Mouse (Mus musculus) heart, postnatal 0 days (tissue): ENCODE measurements around the gene Trit1. TPM values are rescaled to one million over a fixed set of nuclear protein-coding genes. Genes with fewer than 3 reads are reported as not detected.
"Not testable (repeated sequence)": the region's sequence is repeated elsewhere in the genome, so short reads cannot be mapped to it uniquely, and the experiment has no call there.

Experiments
- ATAC-seq: fragments of 200-750 bp; cut with Nextera tagmentation; 2 replicates; pipeline ENCODE4 v1.8.0; 2017; ENCODE audit warnings: low read depth, moderate number of reproducible peaks, moderate library complexity; ENCODE audit not compliant: insufficient read depth
- DNase-seq: peaks from one replicate; pipeline ENCODE4 v3.0.0-alpha.2; 2016; ENCODE audit warnings: low spot score
- H3K27ac ChIP-seq: fragments of 300-500 bp; sonication (generic); 2 replicates; pipeline ENCODE4 v1.5.1; 2014; ENCODE audit warnings: low read depth, mild to moderate bottlenecking
- H3K27me3 ChIP-seq: fragments of 300-500 bp; sonication (generic); 2 replicates; pipeline ENCODE4 v1.6.1; 2014; ENCODE audit warnings: low read length, mixed read lengths; ENCODE audit not compliant: control insufficient read depth, insufficient read depth
- H3K36me3 ChIP-seq: fragments of 300-500 bp; sonication (generic); replicated peaks from 2 replicates; pipeline ENCODE4 v1.6.1; 2014; ENCODE audit warnings: low read length, mixed read lengths; ENCODE audit not compliant: control insufficient read depth, insufficient read depth
- H3K4me1 ChIP-seq: fragments of 300-500 bp; sonication (generic); 2 replicates; pipeline ENCODE4 v1.6.1; 2014; ENCODE audit warnings: antibody characterized with exemption; ENCODE audit not compliant: control insufficient read depth, insufficient read depth
- H3K4me2 ChIP-seq: fragments of 300-500 bp; sonication (generic); 2 replicates; pipeline ENCODE4 v1.6.1; 2014; ENCODE audit warnings: low read depth, mild to moderate bottlenecking, low read length, moderate library complexity
- H3K4me3 ChIP-seq: fragments of 300-500 bp; sonication (generic); 2 replicates; pipeline ENCODE4 v1.5.1; 2014; ENCODE audit warnings: low read depth, low read length
- H3K9ac ChIP-seq: fragments of 300-500 bp; sonication (generic); replicated peaks from 2 replicates; pipeline ENCODE4 v1.6.1; 2014; ENCODE audit warnings: low read depth, low read length, mixed read lengths
- H3K9me3 ChIP-seq: fragments of 300-500 bp; sonication (generic); replicated peaks from 2 replicates; pipeline ENCODE4 v1.6.1; 2016; ENCODE audit warnings: low read length; ENCODE audit not compliant: control insufficient read depth
- CTCF ChIP-seq: IDR thresholded peaks from 2 replicates; pipeline ENCODE4 v1.5.1; 2016; ENCODE audit warnings: antibody characterized with exemption, control low read depth, low read depth
- EP300 ChIP-seq: IDR thresholded peaks from 2 replicates; pipeline ENCODE4 v1.6.1; 2016; ENCODE audit warnings: antibody characterized with exemption, low read depth
- whole genome bisulfite sequencing: fragments of 180-500 bp; shearing (Covaris S2); extraction: QIAGEN DNeasy Blood & Tissue Kit; methylation state at CpG from one replicate; pipeline ENCODE4 v1.1.7; 2014; 5-methylcytosine and 5-hydroxymethylcytosine counted together
- polyA plus RNA-seq: library from polyadenylated mRNA; unstranded; fragments of >200 nt; fragmentation: Nextera tagmentation; extraction: Ambion mirVana; gene quantifications from 2 replicates; pipeline ENCODE4 v1.2.1, GENCODE M21; 2015
- total RNA-seq: library from RNA; depleted of rRNA; stranded (reverse); fragments of >200 nt; gene quantifications from 2 replicates; pipeline ENCODE4 v1.2.3, GENCODE M21; 2014; ENCODE audit warnings: low replicate concordance

Trit1 gene
- total and polyA plus RNA-seq, 2 experiments from 2014 or later, result 8.7 to 13.4 TPM

GRCm38 (mm10) chr4:122982537-122982936, 33.9 kb upstream of the Trit1 start:
- H3K36me3 ChIP-seq, result no peaks in the 10 kb centered on the region
- no peak overlapping the region for H3K4me2 ChIP-seq
- H3K9me3 ChIP-seq, result no peaks in the 10 kb centered on the region
- H3K4me3 ChIP-seq, result no peak overlapping the region
- H3K27me3 ChIP-seq, result peaks cover 11% of the 10 kb centered on the region
- WGBS, result 69% methylated on average over 3 of the region's 3 CpGs
- no peak for ATAC-seq
- no peaks in the 10 kb centered on the region for H3K4me1 ChIP-seq
- no peak for TF ChIP-seq CTCF
- no peak for TF ChIP-seq EP300
- H3K9ac ChIP-seq, result no peak overlapping the region
- H3K27ac ChIP-seq, result no peak overlapping the region
- DNase-seq, result no peak

DNA sequence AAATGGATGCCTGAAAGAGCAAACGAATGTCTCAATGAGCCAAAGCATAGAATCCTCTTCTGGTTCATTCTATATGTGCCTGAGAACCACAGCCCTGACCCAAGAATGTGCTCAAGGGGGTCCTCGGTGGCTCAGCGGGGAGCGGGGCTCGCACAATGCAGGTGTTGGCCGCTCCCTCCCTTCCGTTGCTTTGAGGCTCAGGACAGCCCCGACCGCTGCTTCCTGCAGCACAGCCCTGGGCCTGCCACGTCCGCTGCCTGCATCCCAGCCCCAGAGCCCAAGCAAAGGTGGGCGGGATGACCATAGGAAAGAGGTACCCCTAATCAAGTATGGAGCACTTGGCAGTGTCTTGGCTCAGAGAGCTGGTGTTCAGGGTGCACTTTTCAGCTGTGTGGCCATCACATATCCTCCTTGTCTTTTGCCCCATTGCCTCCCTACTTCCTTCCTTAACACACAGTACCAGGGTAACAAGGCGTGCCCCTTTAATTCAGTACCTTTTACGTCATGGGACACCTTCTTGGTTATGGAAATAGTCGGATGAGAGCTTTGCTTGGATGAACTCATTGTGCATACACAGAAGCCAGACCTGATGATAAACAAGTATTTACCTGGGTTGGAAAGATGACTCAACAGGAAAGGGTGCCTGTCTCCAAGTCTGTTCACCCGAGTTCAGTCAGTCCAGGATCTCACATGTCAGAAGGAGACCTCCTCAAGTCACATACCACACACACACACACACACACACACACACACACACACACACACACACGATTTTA, 32.7 kb upstream of the Trit1 start:
- ATAC-seq, result no peak
- Histone ChIP-seq H3K36me3 (no peaks in the 10 kb centered on the region), H3K4me1 (no peaks in the 10 kb centered on the region), H3K4me3 (peak overlapping the region; percentile 3; the same call in 1 of the 2 replicates), H3K9me3 (no peaks in the 10 kb centered on the region), H3K27me3 (peaks cover 11% of the 10 kb centered on the region), H3K27ac (no peak overlapping the region), H3K9ac (no peak overlapping the region), H3K4me2 (peak overlapping the region; percentile 35; the same call in 1 of the 2 replicates)
- TF ChIP-seq EP300 (no peak), CTCF (no peak)
- 22% methylated on average over 17 of the region's 17 CpGs for WGBS
- DNase-seq, result no peak

DNA sequence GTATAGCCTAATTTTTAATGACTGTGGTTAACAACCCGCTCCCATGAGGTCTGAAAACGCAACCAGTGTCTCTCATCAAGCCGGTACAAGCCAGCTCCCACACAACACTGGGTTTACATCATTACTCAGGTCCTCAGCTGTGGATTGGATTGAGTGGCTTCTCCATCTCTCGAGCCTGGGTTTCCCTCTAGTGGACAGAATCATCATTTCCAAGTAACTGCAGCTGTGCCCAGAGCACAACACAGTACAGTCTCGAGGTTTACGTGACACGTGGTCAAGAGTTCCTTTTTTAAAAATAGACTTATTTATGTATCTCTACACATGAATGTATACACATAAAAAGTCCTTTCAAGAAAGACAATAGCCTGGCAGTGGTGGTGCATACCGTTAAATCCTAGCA, 31.3 kb upstream of the Trit1 start:
- no peak overlapping the region for H3K9ac ChIP-seq
- H3K9me3 ChIP-seq, result no peaks in the 10 kb centered on the region
- H3K4me2 ChIP-seq, result no peak overlapping the region
- H3K36me3 ChIP-seq, result no peaks in the 10 kb centered on the region
- H3K27ac ChIP-seq, result no peak overlapping the region
- peaks cover 11% of the 10 kb centered on the region for H3K27me3 ChIP-seq
- peak; percentile 92 for TF ChIP-seq CTCF
- no peak for TF ChIP-seq EP300
- ATAC-seq (peak; percentile 90), DNase-seq (peak; percentile 81)
- WGBS, result 17% methylated on average over 8 of the region's 8 CpGs
- no peak overlapping the region for H3K4me3 ChIP-seq
- H3K4me1 ChIP-seq, result no peaks in the 10 kb centered on the region

- Histone ChIP-seq H3K4me3 (no peak overlapping the region), H3K9ac (no peak overlapping the region), H3K36me3 (no peaks in the 10 kb centered on the region), H3K4me1 (no peaks in the 10 kb centered on the region), H3K4me2 (no peak overlapping the region), H3K27me3 (peaks cover 11% of the 10 kb centered on the region), H3K9me3 (peaks cover 7% of the 10 kb centered on the region; the same call in 1 of the 2 replicates), H3K27ac (no peak overlapping the region)
- DNase-seq (no peak), ATAC-seq (no peak)
- TF ChIP-seq CTCF, result no peak
- TF ChIP-seq EP300, result no peak
- 42% methylated on average over 4 of the region's 4 CpGs for WGBS
These were observed 29.0 kb upstream of the Trit1 start for GRCm38 (mm10) chr4:122987421-122987820.

- H3K4me3 ChIP-seq, H3K9me3 ChIP-seq, H3K9ac ChIP-seq, DNase-seq, H3K4me1 ChIP-seq, ATAC-seq, H3K36me3 ChIP-seq, H3K27ac ChIP-seq, H3K27me3 ChIP-seq, H3K4me2 ChIP-seq: not testable (repeated sequence)
- WGBS, result 65% methylated on average over 3 of the region's 3 CpGs
- TF ChIP-seq CTCF, result peak; percentile 31; the same call in 1 of the 2 replicates
These were observed 28.4 kb upstream of the Trit1 start for GRCm38 (mm10) chr4:122988004-122988403.
